Mouse (Mus musculus) frontal cortex, postnatal 14 days (tissue): ENCODE measurements at regions not wholly inside any gene's neighbourhood (a gene's known extent, or its start where the extent isn't known, plus 50 kb on each side); places are given as distances from the start of the nearest gene placed in this dataset.

ENCODE experiments used
- DNase-seq, 2 experiments: peaks; one replicate each; pipeline ENCODE4 v3.0.0; 2022; ENCODE audit warnings: low spot score in 2 of 2

DNA sequence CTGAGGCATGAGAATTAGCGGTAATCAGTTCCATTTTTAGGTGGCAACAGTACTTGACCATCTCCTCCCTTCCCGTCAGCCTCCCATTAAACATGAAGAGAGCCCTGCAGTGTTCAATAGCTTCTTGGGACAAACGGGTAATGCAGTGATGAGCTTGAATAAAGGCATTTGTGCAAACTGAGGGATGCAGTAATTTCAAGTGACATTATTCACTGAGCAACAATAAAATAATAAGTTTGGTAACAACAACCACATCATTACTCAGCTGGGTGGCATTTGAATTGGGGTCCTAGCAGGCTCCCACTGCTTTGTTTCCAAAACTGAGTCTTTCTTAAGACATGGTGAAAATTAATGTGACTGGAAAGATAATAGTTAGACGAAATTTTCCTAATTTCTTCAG, 315.2 kb upstream of the C030005K15Rik start:
- no peak for DNase-seq

- DNase-seq: no peak
These were observed 317.3 kb upstream of the C030005K15Rik start for GRCm38 (mm10) chr10:98043873-98044272.

GRCm38 (mm10) chr10:98044579-98044978, 318.0 kb upstream of the C030005K15Rik start:
- no peak for DNase-seq

DNA sequence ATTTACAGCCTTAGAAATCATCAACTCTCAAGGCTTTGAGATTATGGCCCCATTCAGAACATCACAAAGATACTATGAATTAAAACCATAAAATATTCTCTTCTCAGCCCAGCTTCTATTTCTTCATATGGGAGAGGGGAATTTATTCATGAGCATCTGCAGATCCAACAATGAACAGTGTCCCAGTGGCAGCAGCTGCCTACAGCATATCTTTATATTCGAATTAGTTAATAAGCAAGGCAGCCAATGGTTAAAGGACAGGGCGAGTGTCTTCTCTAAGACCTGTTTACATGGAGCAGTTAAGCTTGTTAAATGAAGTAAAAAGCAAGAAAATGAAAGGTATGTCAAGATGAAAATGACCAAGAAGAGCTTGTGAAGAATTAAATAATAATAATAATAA, 346.9 kb upstream of the C030005K15Rik start:
- DNase-seq: no peak

DNA sequence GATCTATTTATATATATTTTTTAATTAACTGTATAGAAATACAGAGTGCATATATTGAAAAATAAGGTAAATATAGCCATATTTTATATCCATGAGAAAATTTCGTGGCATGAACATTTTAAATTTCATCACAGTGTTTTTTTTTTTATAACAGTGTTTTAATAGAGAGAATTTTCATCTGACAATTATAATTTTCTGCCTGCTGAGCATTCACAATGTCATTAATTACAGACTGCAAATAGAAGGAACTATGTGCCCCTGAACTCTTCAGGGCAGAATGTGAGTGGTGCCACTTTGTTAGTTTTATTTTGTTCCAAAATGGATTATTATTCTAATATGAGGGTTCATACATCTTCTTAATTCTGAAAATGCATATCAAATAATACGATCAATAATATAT, 358.3 kb upstream of the C030005K15Rik start:
- no peak for DNase-seq

DNA sequence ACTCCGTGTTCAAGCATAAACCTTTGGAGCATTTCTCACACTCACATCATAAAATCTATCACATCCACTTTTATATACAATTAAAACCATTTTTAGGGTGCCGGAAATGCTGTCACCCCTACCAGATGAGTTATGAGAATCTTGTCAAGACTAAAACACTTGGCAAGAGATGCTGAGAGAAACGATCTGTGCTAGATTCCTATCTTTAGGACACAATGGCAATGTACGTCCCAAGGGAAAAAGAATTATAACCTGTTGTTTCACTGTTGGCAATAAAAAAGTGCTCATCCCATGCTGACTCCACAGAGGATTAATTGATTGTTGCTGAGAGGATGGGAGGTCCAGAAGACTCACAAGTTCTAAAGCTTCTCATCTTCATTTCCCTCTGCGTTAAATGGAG, 389.7 kb upstream of the C030005K15Rik start:
- DNase-seq: no peak

DNA sequence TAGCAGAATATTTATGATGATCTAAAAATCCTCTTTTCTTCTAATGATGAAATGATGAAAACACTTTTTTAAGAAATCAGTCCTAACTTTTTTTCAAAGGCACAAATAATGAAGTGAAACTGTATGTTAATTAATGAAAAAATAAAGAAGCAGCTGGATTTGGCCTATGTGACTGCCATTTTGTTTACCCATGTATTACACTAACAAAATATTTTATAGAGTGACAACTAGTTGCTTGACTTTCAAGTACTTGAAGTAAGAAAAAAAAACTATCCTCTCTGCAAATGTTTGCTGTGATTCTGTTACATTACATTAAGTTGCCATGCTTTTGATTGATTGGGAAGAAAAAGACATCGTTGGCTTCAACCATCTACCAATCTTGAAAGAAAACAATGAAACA, 399.2 kb upstream of the C030005K15Rik start:
- DNase-seq: no peak

DNA sequence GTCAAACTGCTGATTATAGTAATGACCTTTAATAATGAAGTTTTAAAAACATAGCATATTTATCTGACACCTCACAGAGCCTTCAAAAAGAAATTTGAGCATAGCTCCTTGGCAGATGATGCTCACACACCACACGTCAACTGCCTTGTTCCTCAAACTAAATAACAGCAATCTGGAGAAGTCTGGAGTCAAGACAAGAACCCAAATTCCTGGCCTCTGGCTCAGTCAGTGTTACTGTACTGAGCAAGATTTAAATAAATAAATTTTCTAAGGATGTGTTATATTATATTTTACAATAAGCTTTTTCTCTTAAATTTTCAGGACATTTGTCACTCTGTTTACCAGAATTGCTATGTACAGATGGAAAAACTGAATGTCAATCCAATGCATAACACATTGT, 408.5 kb upstream of the C030005K15Rik start:
- DNase-seq: no peak

GRCm38 (mm10) chr10:98145773-98146172, 419.2 kb upstream of the C030005K15Rik start:
- DNase-seq: no peak

DNA sequence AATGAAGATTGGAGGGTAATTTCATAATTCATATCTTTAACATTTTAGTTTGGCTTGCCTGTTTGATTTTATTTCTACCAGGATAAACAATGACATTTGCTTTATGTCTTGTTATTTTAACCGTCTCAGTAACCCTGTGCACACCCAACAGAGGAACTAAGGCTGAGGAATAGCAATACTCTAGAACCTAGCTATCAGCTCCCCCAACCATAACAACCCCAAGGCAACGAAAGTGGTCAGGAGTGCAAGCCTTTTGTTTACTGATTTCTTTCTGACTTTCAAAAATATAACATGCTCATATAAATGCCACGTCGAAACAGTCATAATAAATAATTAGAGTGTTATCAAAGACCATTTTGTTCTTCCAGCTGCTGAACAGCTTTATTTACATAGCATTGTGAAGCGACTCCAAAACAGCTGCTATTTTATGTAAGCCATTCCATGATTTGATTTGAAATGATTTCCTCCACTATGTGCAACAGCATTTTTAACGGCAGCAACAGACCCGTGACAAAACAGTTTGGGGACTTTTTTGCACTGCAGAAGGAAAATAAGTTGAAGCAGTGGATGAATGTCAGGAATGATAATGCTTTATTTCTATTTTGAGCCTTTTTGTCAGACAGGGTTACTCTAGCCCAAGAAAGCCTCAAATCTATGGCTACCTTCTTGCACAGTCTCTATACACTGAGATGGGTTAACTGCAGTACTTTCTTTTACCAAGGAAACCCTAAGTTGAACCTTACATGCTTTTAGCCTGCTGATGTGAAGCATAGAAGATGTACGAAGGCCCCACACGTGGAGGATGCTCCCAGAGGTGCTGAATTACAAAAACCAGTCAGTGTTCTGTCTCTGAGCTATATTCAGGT, 420.7 kb upstream of the C030005K15Rik start:
- no peak for DNase-seq

- no peak for DNase-seq
These were observed 429.4 kb upstream of the C030005K15Rik start for GRCm38 (mm10) chr10:98155982-98156381.

DNA sequence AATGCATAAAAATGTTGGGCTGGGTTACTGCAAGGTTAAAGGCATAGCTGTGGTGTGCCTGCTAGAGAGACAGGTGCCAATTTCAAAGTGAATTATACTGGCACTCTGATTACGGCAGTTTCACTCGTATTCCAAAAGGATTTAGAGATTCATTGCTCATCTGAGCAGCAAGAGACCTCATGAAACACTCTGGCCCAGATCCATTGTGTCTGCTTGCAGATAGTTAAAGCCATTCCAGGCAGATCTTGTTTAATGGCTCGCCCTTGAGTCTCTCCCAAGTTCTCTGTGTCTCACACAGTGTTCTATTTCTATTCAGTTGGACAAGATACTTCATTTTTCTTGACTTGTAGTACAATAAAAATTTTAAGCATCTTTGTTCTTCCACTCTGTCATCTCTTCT, 459.1 kb upstream of the C030005K15Rik start:
- no peak for DNase-seq

DNA sequence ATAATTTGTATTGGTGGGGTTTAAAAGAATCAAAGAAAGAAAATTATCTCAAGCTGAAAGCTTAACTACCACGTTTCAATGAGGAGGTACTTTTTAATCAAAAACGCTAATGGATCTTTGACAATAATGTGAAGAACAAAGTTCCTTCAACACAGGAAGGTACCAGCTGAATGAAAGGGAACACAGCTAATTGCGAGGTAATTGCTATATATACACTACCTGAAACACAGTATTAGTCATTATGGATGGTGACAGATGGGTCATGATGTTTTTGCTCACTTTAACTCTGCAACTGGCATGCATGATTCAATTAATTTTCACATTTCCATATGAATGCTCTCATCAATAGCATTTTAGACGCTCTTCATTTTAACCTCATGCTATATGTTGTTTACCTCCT, 470.3 kb upstream of the C030005K15Rik start:
- DNase-seq: no peak

- DNase-seq: no peak
These were observed 483.7 kb upstream of the C030005K15Rik start for GRCm38 (mm10) chr10:98210246-98210645.

DNA sequence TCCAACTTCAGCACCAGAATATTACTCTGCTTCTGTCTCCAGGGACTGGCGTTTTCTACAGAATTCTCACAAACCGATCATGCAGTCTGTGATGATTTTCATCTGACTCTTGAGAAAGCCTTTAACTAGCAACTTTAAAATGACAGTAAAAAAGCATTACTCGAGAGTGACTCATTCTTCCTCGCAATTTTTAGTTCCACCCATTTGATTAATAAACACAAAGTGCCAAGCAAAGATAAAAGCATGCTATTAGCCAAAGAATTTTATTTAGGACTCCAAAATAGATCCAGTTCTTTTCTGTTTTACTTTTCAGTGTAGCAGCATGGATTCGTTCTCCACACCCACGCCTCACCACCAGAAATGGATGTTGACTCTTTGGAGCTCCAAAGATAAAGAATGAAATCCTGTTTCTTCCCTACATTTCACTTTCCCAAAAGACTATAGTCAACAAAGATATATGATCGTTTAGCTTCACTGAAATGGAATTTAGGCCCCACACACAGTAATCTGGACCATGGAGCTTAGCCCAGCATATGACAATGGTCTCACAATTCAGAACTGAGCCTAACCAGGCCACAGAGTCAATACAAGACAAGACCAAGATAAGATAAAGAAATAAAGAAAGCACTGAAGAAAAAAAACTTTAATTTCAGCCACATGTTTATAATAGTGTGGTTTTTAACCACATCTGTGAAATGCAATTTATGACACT, 486.5 kb upstream of the C030005K15Rik start:
- DNase-seq: no peak

DNA sequence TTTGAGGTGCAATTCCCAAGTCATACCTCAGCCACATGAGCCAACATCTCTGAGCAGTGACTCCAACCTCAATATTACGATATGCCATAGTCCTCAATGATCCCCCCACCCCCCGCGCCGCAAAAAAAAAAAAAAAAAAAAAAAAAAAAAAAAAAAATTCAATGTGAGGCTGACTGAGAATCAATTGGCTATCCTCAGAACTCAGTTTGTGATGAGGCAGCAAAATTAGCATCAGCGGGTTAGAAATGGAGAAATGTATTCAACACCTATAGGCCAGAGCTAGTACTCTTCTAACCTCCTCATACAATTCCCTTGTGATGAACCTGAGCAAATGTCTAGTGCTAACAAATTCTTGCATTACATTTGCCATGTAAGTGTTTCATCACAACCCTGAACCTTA, 504.5 kb upstream of the C030005K15Rik start:
- DNase-seq: no peak

- DNase-seq: no peak
These were observed 505.2 kb upstream of the C030005K15Rik start for GRCm38 (mm10) chr10:98231705-98232235.

GRCm38 (mm10) chr10:98248311-98248710, 521.8 kb upstream of the C030005K15Rik start:
- no peak for DNase-seq

DNA sequence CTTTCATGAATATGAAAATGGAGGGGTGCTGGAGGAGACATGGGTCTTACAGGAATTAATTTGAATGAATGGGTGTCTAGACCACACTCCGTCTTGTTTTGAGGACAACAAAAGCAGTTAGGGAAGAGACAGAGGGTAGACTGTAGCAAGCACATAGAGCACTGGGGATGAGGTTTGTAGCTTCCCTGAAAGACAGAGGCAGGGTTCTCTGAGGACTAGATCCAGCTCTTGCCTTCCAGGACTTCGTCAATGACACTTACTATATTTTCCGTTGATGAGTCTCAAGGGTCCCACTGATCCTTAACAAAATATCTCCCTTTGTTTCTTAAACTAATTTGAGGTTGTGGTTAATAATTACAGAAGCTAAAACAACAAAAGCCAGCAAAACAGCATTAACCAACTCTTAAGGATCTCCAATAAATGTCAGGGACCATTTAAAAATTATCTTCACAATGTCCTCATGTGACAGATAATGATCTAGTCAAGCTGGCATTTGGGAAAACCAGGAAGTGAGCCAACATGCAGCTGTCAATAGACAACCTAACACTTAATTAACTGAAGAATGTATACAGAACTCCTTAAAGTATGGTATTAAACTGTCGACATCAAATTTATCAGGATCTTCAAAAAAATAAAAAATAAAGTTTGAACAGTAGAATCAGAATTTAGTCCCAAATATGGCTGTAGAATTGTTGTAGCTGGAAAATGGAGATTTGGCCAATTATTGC, 531.6 kb upstream of the C030005K15Rik start:
- no peak for DNase-seq

GRCm38 (mm10) chr10:98259283-98259682, 532.7 kb upstream of the C030005K15Rik start:
- no peak for DNase-seq

DNA sequence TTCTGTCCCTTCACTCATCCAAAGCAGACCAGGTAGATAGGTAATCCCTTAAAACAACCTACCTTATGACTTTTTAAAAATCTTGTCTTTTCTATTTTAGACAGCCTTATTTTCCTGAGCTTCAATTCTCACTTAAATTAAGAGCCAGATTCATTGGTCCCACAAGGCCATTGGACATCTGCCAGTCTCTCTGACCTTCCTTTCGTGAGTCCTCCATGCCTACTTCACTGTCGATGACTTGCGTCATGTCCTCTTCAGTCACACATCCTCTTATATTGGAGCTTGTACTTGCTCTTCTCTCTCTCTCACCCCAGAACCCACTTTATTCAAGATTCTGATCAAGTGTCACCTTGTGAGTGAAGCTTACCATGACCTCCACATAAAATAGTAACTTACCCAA, 542.0 kb upstream of the C030005K15Rik start:
- no peak for DNase-seq

- no peak for DNase-seq
These were observed 565.1 kb upstream of the C030005K15Rik start for GRCm38 (mm10) chr10:98291617-98292016.
